Mouse (Mus musculus): ENCODE results near the gene Zfp239. TPM values are rescaled to one million over a fixed set of nuclear protein-coding genes. Genes with fewer than 3 reads are reported as not detected.
A peak's percentile ranks its signal among the peaks of the same experiment; 100 is the strongest.

Zfp239 gene
- total and polyA plus RNA-seq, 3 experiments, result 18.6 to 20.4 TPM; not detected in 1

DNA sequence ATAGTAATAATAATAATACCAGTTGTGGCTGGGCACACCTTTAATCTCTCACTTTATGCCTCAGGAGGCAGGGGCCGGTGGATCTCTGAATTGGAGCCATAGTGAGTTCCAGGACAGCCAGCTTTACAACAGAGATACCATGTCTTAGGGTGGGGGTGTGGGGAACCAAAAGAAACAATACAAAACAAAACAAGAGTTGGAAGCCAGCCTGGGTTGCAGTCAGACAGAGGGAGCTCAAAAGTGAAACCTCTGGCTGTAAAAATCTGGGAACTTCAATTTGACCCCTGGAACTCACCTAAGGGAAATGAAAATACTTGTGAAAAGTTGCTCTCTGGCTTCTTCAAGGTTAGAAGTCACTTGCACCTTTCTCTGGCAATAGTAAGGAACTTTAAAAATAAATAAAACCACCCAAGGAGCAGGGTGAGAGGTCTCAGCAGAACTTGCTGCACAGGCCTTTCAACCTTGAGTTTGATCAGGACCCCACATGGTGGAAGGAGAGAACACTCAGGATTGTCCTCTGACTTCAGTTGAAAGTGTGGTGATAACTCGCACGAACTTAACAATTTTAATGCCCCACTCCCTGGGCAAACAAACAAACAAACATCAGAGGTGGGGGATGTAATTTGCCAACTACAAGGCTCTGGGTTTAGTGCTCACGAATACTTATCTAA is 43.5 kb downstream of the Zfp239 start:
- Histone ChIP-seq H3K9ac (ENCODE audit: control insufficient read depth, low read depth, low read length, poor library complexity, severe bottlenecking) (peak overlapping the region; percentile 97), H3K9me3 (replicated peaks; ENCODE audit: insufficient read depth, low read length) (no peaks in the 10 kb centered on the region), H3K27ac (ENCODE audit: control insufficient read depth, low read depth, low read length) (peak overlapping the region; percentile 99), H3K27me3 (ENCODE audit: control insufficient read depth in 1 of 2, insufficient read depth in 2 of 2, low read length in 2 of 2) (no peaks in the 10 kb centered on the region), H3K36me3 (ENCODE audit: control insufficient read depth in 1 of 2, insufficient read depth in 2 of 2, low read length in 2 of 2) (peaks cover 2 to 29% of the 10 kb centered on the region in 2 experiments; a peak in 3 of 4 replicates), H3K4me1 (ENCODE audit: control insufficient read depth in 1 of 2, insufficient read depth in 2 of 2, low read length in 2 of 2) (peaks cover 9 to 22% of the 10 kb centered on the region in 2 experiments), H3K4me3 (ENCODE audit: control insufficient read depth in 1 of 2, insufficient read depth in 1 of 2, low read depth in 2 of 2, low read length in 2 of 2) (peak overlapping the region; percentile 78 to 79), H3K79me2 (ENCODE audit: control insufficient read depth, insufficient read depth, low read length, poor library complexity) (peaks cover 77% of the 10 kb centered on the region)
- no peak; the same call in 1 of the 2 replicates for TF ChIP-seq MAZ (IDR thresholded peaks at IDR 0.05; ENCODE audit: low read depth, low read length)
- peak; percentile 69 for DNase-seq (ENCODE audit: low read depth, low spot score)

DNA sequence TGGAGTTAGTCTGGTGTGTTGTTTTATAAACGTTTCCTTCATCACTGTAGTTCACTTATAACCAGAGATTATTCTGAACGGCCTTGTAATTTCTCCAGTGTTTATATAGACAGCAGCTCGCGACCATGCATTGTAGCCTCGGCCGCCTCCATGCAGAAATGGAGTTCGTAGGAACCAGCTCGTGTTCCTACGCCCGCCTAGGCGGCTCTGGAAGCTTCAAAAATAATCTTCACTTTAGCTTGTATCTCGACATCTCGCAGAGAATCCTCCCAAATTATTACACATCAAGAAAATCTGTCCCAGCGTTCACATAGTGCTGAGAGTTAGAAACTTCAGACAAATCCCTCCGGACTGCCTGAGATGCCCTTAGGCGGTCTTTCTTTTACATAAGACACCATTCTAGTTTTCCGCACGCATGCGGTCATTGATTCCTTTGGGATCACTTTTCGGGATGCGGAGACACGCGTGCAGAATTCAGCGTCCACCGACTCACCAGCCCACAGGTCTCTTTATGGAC is 44.2 kb downstream of the Zfp239 start:
- peak; percentile 77 for DNase-seq (ENCODE audit: low read depth, low spot score)
- Histone ChIP-seq H3K27me3 (ENCODE audit: control insufficient read depth in 1 of 2, insufficient read depth in 2 of 2, low read length in 2 of 2) (no peaks in the 10 kb centered on the region), H3K9ac (ENCODE audit: control insufficient read depth, low read depth, low read length, poor library complexity, severe bottlenecking) (peak overlapping the region; percentile 97), H3K4me3 (ENCODE audit: control insufficient read depth in 1 of 2, insufficient read depth in 1 of 2, low read depth in 2 of 2, low read length in 2 of 2) (peak overlapping the region; percentile 78 to 79), H3K27ac (ENCODE audit: control insufficient read depth, low read depth, low read length) (peak overlapping the region; percentile 99), H3K36me3 (ENCODE audit: control insufficient read depth in 1 of 2, insufficient read depth in 2 of 2, low read length in 2 of 2) (peaks cover 7 to 32% of the 10 kb centered on the region in 2 experiments), H3K9me3 (replicated peaks; ENCODE audit: insufficient read depth, low read length) (no peaks in the 10 kb centered on the region), H3K4me1 (ENCODE audit: control insufficient read depth in 1 of 2, insufficient read depth in 2 of 2, low read length in 2 of 2) (peaks cover 13 to 22% of the 10 kb centered on the region in 2 experiments), H3K79me2 (ENCODE audit: control insufficient read depth, insufficient read depth, low read length, poor library complexity) (peaks cover 77% of the 10 kb centered on the region)
- 0 out of 2 replicates have a peak, but pooled peaks have one; percentile 4 for TF ChIP-seq ETS1 (IDR thresholded peaks at IDR 0.05; ENCODE audit: low read depth, low read length)
- no peak for TF ChIP-seq NRF1 (IDR thresholded peaks at IDR 0.05; ENCODE audit: insufficient read depth, low read depth, low read length, poor library complexity, severe bottlenecking)
- TF ChIP-seq CHD1 (IDR thresholded peaks at IDR 0.05; ENCODE audit: low read depth, low read length), result peak; percentile 88; the same call in 1 of the 2 replicates
- no peak for TF ChIP-seq JUND (IDR thresholded peaks at IDR 0.05; ENCODE audit: low read depth, low read length)
- TF ChIP-seq CTCF (IDR thresholded peaks at IDR 0.05 in 2 of 3, conservative IDR thresholded peaks at IDR 0.05 in 1 of 3; ENCODE audit: control insufficient read depth in 1 of 3, insufficient read depth in 1 of 3, low read depth in 2 of 3, low read length in 3 of 3, poor library complexity in 1 of 3, severe bottlenecking in 1 of 3), result no peak
- peak; percentile 51 for TF ChIP-seq SIN3A (IDR thresholded peaks at IDR 0.05; ENCODE audit: low read length)
- no peak for TF ChIP-seq GABPA (IDR thresholded peaks at IDR 0.05; ENCODE audit: low read depth, low read length)
- peak in 1 of 2 experiments; percentile 45; a peak in 1 of 4 replicates for TF ChIP-seq POLR2A (IDR thresholded peaks at IDR 0.05; ENCODE audit: control insufficient read depth in 1 of 2, insufficient read depth in 1 of 2, low read depth in 1 of 2, low read length in 2 of 2, poor library complexity in 1 of 2)
- TF ChIP-seq MAX (IDR thresholded peaks at IDR 0.05; ENCODE audit: low read length), result no peak
- no peak for TF ChIP-seq KAT2A (conservative IDR thresholded peaks at IDR 0.05; ENCODE audit: low read depth, low read length)
- no peak for TF ChIP-seq TCF12 (IDR thresholded peaks at IDR 0.05; ENCODE audit: low read depth, low read length)
- no peak for TF ChIP-seq MAFK (IDR thresholded peaks at IDR 0.05; ENCODE audit: borderline replicate concordance, low read depth, low read length)
- TF ChIP-seq MAZ (IDR thresholded peaks at IDR 0.05; ENCODE audit: low read depth, low read length), result no peak
- peak; percentile 68; the same call in 1 of the 2 replicates for TF ChIP-seq MYC (IDR thresholded peaks at IDR 0.05; ENCODE audit: low read depth, low read length)
- no peak for TF ChIP-seq ZNF384 (IDR thresholded peaks at IDR 0.05; ENCODE audit: low read depth, low read length)
- TF ChIP-seq ZC3H11A (IDR thresholded peaks at IDR 0.05; ENCODE audit: low read depth, low read length), result no peak
- TF ChIP-seq EP300 (IDR thresholded peaks at IDR 0.05; ENCODE audit: low read depth in 1 of 2, low read length in 2 of 2), result no peak
- TF ChIP-seq USF1 (IDR thresholded peaks at IDR 0.05; ENCODE audit: low read depth, low read length), result no peak
- TF ChIP-seq MYB (IDR thresholded peaks at IDR 0.05; ENCODE audit: low read depth, low read length), result no peak
- no peak for TF ChIP-seq TAL1 (IDR thresholded peaks at IDR 0.05; ENCODE audit: low read length)
- TF ChIP-seq E2F4 (IDR thresholded peaks at IDR 0.05; ENCODE audit: borderline replicate concordance, low read depth, low read length), result no peak
- TF ChIP-seq NELFE (IDR thresholded peaks at IDR 0.05; ENCODE audit: low read depth, low read length), result no peak; the same call in 1 of the 2 replicates
- 0 out of 2 replicates have a peak, but pooled peaks have one; percentile 10 for TF ChIP-seq TBP (IDR thresholded peaks at IDR 0.05; ENCODE audit: low read depth, low read length)
- TF ChIP-seq SMC3 (IDR thresholded peaks at IDR 0.05; ENCODE audit: low read depth, low read length), result no peak
- no peak for TF ChIP-seq CHD2 (IDR thresholded peaks at IDR 0.05; ENCODE audit: low read length)
- no peak for TF ChIP-seq GATA1 (IDR thresholded peaks at IDR 0.05; ENCODE audit: low read depth, low read length)
- no peak for TF ChIP-seq ZKSCAN1 (IDR thresholded peaks at IDR 0.05; ENCODE audit: low read depth, low read length)
- no peak for TF ChIP-seq ELF1 (IDR thresholded peaks at IDR 0.05; ENCODE audit: low read depth, low read length)
- no peak for TF ChIP-seq USF2 (IDR thresholded peaks at IDR 0.05; ENCODE audit: borderline replicate concordance in 1 of 2, insufficient read depth in 1 of 2, low read depth in 1 of 2, low read length in 2 of 2)
- TF ChIP-seq POLR2AphosphoS2 (IDR thresholded peaks at IDR 0.05; ENCODE audit: low read length), result no peak
